Mouse (Mus musculus) lung, embryonic 15.5 days (tissue): Measurements from ENCODE around the gene Olfr129. TPM values are rescaled to one million over a fixed set of nuclear protein-coding genes. Genes with fewer than 3 reads are reported as not detected.

Experiments
- ATAC-seq: fragments of 200-750 bp; cut with Nextera tagmentation; 2 replicates; pipeline ENCODE4 v1.8.0; 2017; ENCODE audit warnings: moderate number of reproducible peaks, borderline replicate concordance; ENCODE audit not compliant: low FRiP score, low TSS enrichment; ENCODE audit errors: extremely low read depth
- H3K27ac ChIP-seq: fragments of 300-500 bp; sonication (generic); 2 replicates; pipeline ENCODE4 v1.5.1; 2015; ENCODE audit warnings: moderate library complexity, mild to moderate bottlenecking, inconsistent platforms
- H3K27me3 ChIP-seq: fragments of 300-500 bp; sonication (generic); 2 replicates; pipeline ENCODE4 v1.6.1; 2015; ENCODE audit warnings: inconsistent platforms
- H3K36me3 ChIP-seq: fragments of 300-500 bp; sonication (generic); 2 replicates; pipeline ENCODE4 v1.6.1; 2015; ENCODE audit warnings: inconsistent platforms
- H3K4me1 ChIP-seq: fragments of 300-500 bp; sonication (generic); 2 replicates; pipeline ENCODE4 v1.6.1; 2015; ENCODE audit warnings: inconsistent platforms
- H3K4me2 ChIP-seq: fragments of 300-500 bp; sonication (generic); 2 replicates; pipeline ENCODE4 v1.6.1; 2015; ENCODE audit warnings: inconsistent platforms, mild to moderate bottlenecking, moderate library complexity
- H3K4me3 ChIP-seq: fragments of 300-500 bp; sonication (generic); 2 replicates; pipeline ENCODE4 v1.5.1; 2015; ENCODE audit warnings: mild to moderate bottlenecking, inconsistent platforms
- H3K9ac ChIP-seq: fragments of 300-500 bp; sonication (generic); 2 replicates; pipeline ENCODE4 v1.6.1; 2015; ENCODE audit warnings: inconsistent platforms
- H3K9me3 ChIP-seq: fragments of 300-500 bp; sonication (generic); 2 replicates; pipeline ENCODE4 v1.6.1; 2016; ENCODE audit warnings: inconsistent platforms
- WGBS: fragments of 180-500 bp; shearing (Covaris S2); methylation state at CpG from one replicate; pipeline ENCODE4 v1.1.7; 2015; 5-methylcytosine and 5-hydroxymethylcytosine counted together
- polyA plus RNA-seq: library from polyadenylated mRNA; unstranded; fragments of >200 nt; fragmentation: Nextera tagmentation; extraction: Ambion mirVana; gene quantifications from 2 replicates; pipeline ENCODE4 v1.2.1, GENCODE M21; 2015

Gene Olfr129
- polyA plus RNA-seq: not detected in 2 replicates

DNA sequence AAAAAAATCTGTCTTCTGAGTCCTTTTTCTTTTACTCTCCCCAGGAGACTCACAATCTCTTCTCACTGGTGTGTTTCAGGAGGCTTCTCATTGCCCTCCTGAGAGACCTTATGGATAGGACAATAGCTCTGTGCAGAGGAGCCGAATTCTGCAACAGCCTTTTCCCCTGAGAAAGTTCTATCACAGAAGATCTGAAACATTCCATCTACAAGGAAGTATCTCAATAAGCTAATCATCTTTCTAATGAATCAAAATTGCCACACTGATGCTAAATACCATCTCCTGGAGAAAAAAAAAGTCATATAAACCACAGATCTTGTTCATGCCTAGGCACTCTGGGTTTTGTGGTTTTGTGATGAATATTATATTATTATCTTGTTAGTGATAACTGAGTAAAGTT lies at the start of gene Olfr129:
Gene Olfr129 (minus strand): TSS at position 101 of the 400 bp plus-strand sequence.
- H3K4me1 ChIP-seq: no peaks in the 10 kb centered on the region
- H3K27me3 ChIP-seq: no peaks in the 10 kb centered on the region
- WGBS: 53% methylated on average over 1 of the region's 1 CpGs
- H3K9me3 ChIP-seq: no peaks in the 10 kb centered on the region
- no peak within 1 kb of the TSS for H3K27ac ChIP-seq
- H3K4me3 ChIP-seq: no peak within 1 kb of the TSS
- H3K36me3 ChIP-seq: no peaks in the 10 kb centered on the region
- no peak for ATAC-seq
- no peak within 1 kb of the TSS for H3K4me2 ChIP-seq
- no peak within 1 kb of the TSS for H3K9ac ChIP-seq

DNA sequence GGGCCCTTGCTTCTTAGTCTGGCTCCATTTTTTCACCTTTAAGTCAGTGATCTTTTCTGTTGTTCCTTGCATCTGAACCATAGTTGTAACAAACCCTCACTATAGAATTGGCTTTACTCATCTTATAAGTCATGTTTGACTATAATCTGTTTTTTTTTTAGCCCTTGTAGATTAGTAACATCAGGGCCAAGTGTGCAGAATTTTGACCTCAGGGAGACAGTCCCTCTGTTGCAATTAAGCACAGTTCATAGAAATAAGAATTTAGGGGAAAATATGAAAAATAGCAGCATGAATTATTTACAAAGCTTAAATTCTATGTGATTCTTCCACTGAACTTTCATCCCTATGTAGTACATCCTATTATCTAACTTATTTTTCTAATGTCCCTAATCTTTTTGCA lies 28.7 kb upstream of the Olfr129 start, which contains the start of gene Olfr131:
Gene Olfr131 (minus strand): TSS at position 101 of the 400 bp plus-strand sequence.
- no peaks in the 10 kb centered on the region for H3K36me3 ChIP-seq
- H3K27ac ChIP-seq: no peak within 1 kb of the TSS
- H3K4me3 ChIP-seq: no peak within 1 kb of the TSS
- no peak within 1 kb of the TSS for H3K9ac ChIP-seq
- no peak for ATAC-seq
- no peak within 1 kb of the TSS for H3K4me2 ChIP-seq
- no peaks in the 10 kb centered on the region for H3K9me3 ChIP-seq
- no peaks in the 10 kb centered on the region for H3K4me1 ChIP-seq
- H3K27me3 ChIP-seq: no peaks in the 10 kb centered on the region

DNA sequence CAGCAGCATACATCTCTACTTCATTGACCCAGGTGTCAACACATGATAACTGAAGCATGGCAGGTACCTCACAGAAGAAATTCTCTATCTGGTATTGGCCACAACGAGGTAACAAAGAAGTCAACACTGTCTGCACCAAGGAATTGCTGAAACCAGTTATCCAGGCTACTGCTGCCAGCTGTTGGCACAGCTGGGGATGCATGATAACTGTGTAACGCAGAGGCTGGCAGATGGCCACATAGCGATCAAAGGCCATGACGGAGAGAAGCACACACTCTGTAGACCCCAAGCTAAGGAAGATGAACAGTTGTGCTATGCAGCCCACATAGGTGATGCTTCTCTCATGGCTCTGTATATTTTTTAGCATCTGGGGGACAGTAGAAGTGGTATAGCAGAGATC lies 22.5 kb upstream of the Olfr129 start:
- no peak overlapping the region for H3K27ac ChIP-seq
- 84% methylated on average over 4 of the region's 4 CpGs for WGBS
- no peaks in the 10 kb centered on the region for H3K4me1 ChIP-seq
- no peak overlapping the region for H3K4me3 ChIP-seq
- H3K4me2 ChIP-seq: no peak overlapping the region
- no peak for ATAC-seq
- H3K9ac ChIP-seq: no peak overlapping the region
- H3K27me3 ChIP-seq: no peaks in the 10 kb centered on the region
- no peaks in the 10 kb centered on the region for H3K36me3 ChIP-seq
- no peaks in the 10 kb centered on the region for H3K9me3 ChIP-seq

DNA sequence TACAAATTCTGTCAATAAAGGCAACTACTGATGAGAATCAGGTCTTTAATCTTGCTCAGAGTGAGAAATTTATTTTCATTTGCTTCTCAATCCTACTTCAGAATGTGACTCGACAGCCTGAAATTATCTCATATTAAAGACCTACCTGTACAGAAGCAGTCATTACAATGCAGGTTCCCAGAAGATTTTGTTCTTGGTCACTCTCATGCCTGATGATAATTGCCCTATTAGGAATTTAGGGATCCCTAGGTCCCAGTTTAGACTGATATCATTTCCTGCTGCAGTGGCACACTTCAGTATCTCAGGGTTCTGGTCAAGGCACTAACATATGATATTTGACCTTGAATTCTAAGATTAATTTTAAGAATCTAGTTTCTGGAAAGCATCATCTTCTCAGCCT lies 3.7 kb upstream of the Olfr129 start, which contains the start of gene Olfr130:
Gene Olfr130 (plus strand): TSS at position 301 of the 400 bp plus-strand sequence.
- Histone ChIP-seq H3K9me3 (no peaks in the 10 kb centered on the region; the same call in 1 of the 2 replicates), H3K9ac (no peak within 1 kb of the TSS), H3K4me2 (no peak within 1 kb of the TSS), H3K4me3 (no peak within 1 kb of the TSS), H3K36me3 (no peaks in the 10 kb centered on the region), H3K4me1 (no peaks in the 10 kb centered on the region), H3K27me3 (no peaks in the 10 kb centered on the region), H3K27ac (no peak within 1 kb of the TSS)
- ATAC-seq: no peak
- WGBS: 88% methylated on average over 1 of the region's 1 CpGs

DNA sequence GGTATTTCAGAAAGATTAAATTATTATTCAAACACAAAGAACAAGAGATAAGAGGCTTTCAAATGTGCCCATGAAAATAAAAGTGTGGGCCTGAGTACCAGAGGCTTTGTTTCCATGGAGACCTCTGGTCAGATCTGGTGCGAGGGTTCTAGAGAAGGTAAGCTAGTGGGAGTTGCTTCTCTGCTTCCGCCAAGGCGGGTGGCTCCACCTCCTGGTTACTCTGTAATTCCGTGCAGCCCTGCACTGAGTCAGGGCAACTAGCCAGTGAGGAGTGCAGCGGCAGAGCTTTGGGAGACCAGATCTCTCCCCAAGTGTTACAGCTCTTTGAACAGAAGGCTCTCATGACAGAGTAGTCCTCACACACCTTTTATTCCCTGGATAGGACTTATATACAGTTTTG lies 33.6 kb downstream of the Olfr129 start:
- Histone ChIP-seq H3K36me3 (no peaks in the 10 kb centered on the region), H3K4me1 (no peaks in the 10 kb centered on the region), H3K27me3 (no peaks in the 10 kb centered on the region), H3K9ac (no peak overlapping the region), H3K9me3 (no peaks in the 10 kb centered on the region), H3K4me2 (no peak overlapping the region), H3K27ac (no peak overlapping the region), H3K4me3 (no peak overlapping the region)
- no peak for ATAC-seq
- 32% methylated on average over 5 of the region's 5 CpGs for WGBS

DNA sequence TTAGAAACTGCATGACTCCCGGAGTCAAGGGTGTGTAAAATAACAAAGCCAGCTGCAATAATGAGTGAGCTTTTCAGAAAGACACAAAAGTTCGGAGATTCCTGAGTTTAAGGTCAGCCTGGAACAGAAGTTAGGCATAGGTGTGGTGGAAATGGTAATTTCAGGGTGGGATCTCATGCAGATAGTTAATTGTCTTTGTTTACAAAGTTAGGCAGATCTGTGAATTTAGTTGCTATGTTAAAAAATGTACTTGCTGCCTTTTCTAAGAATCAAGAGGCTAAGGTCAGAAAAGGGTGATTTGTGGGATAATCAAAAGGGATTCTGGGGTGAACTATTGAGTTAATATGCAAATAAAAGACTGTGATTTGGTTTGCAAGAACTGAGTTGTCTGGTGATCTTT lies 43.5 kb downstream of the Olfr129 start:
- no peaks in the 10 kb centered on the region for H3K27me3 ChIP-seq
- no peak for ATAC-seq
- 73% methylated on average over 2 of the region's 2 CpGs for WGBS

DNA sequence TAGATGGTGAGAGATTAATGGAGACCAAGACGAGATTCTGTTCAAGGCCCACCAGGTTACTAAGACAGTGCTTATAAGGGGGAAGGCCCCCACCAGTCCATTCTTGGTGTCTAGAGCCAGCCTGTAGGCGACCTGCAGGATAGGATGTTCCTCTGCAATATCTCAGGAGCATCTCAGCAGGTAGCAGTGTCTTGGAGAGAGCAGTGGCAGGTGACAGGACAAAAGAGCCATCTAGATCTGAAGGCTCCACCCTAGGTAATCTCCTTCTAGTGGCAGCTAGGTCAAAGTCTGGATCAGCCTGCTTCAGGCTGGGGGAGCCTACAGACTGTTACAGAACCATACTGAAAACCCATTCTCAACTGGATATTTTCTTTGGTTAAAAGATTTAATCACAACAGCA lies 54.9 kb downstream of the Olfr129 start:
- Histone ChIP-seq H3K4me3 (no peak overlapping the region), H3K9ac (no peak overlapping the region), H3K36me3 (no peaks in the 10 kb centered on the region), H3K27me3 (no peaks in the 10 kb centered on the region), H3K27ac (no peak overlapping the region), H3K9me3 (peaks cover 7% of the 10 kb centered on the region; the same call in 1 of the 2 replicates), H3K4me2 (no peak overlapping the region), H3K4me1 (no peaks in the 10 kb centered on the region)
- WGBS: 56% methylated on average over 2 of the region's 2 CpGs
- ATAC-seq: no peak

More for the DNA sequence above, 43.5 kb downstream of the Olfr129 start:
- Histone ChIP-seq H3K9me3 (no peaks in the 10 kb centered on the region), H3K36me3 (no peaks in the 10 kb centered on the region), H3K9ac (no peak overlapping the region), H3K4me2 (no peak overlapping the region), H3K4me1 (no peaks in the 10 kb centered on the region), H3K4me3 (no peak overlapping the region), H3K27ac (no peak overlapping the region)

Other genes with a start within 250 kb of the Olfr129 start
- not detected in 2 replicates for gene Olfr125, start 227.1 kb downstream of the Olfr129 start, polyA plus RNA-seq
- gene Olfr126, start 212.6 kb downstream of the Olfr129 start, polyA plus RNA-seq: not detected in 2 replicates
- not detected in 2 replicates for gene Olfr127, start 159.6 kb downstream of the Olfr129 start, polyA plus RNA-seq
- not detected in 2 replicates for gene Olfr128, start 139.5 kb downstream of the Olfr129 start, polyA plus RNA-seq
- gene Olfr761, start 107.0 kb downstream of the Olfr129 start, polyA plus RNA-seq: not detected in 2 replicates
- not detected in 2 replicates for gene Olfr130, start 3.8 kb upstream of the Olfr129 start, polyA plus RNA-seq
- gene Olfr131, start 28.6 kb upstream of the Olfr129 start, polyA plus RNA-seq: not detected in 2 replicates
- not detected in 2 replicates for gene Olfr132, start 74.4 kb upstream of the Olfr129 start, polyA plus RNA-seq
- not detected in 2 replicates for gene Olfr133, start 85.2 kb upstream of the Olfr129 start, polyA plus RNA-seq
- gene Olfr134, start 111.3 kb upstream of the Olfr129 start, polyA plus RNA-seq: not detected in 2 replicates
- gene Olfr135, start 144.3 kb upstream of the Olfr129 start, polyA plus RNA-seq: not detected in 2 replicates
- gene Olfr138, start 201.0 kb upstream of the Olfr129 start, polyA plus RNA-seq: not detected in 2 replicates
- not detected in 2 replicates for gene Olfr137, start 247.5 kb upstream of the Olfr129 start, polyA plus RNA-seq